Mouse (Mus musculus) hindbrain, postnatal 0 days (tissue): Measurements from ENCODE around the gene March6. TPM values are rescaled to one million over a fixed set of nuclear protein-coding genes. Genes with fewer than 3 reads are reported as not detected.

Source experiments
- ATAC-seq: fragments of 200-750 bp; cut with Nextera tagmentation; 2 replicates; pipeline ENCODE4 v1.8.0; 2017; ENCODE audit warnings: mild to moderate bottlenecking, moderate TSS enrichment, moderate library complexity
- DNase-seq: peaks from one replicate; pipeline ENCODE4 v3.0.0-alpha.2; 2015; ENCODE audit warnings: low spot score
- H3K27ac ChIP-seq: fragments of 300-500 bp; sonication (generic); 2 replicates; pipeline ENCODE4 v1.5.1; 2014; ENCODE audit warnings: mild to moderate bottlenecking
- H3K27me3 ChIP-seq: fragments of 300-500 bp; sonication (generic); 2 replicates; pipeline ENCODE4 v1.6.1; 2014; ENCODE audit warnings: low read length, mixed read lengths; ENCODE audit not compliant: insufficient read depth
- H3K36me3 ChIP-seq: fragments of 300-500 bp; sonication (generic); 2 replicates; pipeline ENCODE4 v1.6.1; 2014; ENCODE audit warnings: low read length, mixed read lengths; ENCODE audit not compliant: insufficient read depth
- H3K4me1 ChIP-seq: fragments of 300-500 bp; sonication (generic); 2 replicates; pipeline ENCODE4 v1.6.1; 2014; ENCODE audit warnings: antibody characterized with exemption, low read length, mixed read lengths; ENCODE audit not compliant: insufficient read depth
- H3K4me2 ChIP-seq: fragments of 300-500 bp; sonication (generic); 2 replicates; pipeline ENCODE4 v1.6.1; 2014; ENCODE audit warnings: low read depth, mild to moderate bottlenecking, low read length, moderate library complexity, mixed read lengths
- H3K4me3 ChIP-seq: fragments of 300-500 bp; sonication (generic); 2 replicates; pipeline ENCODE4 v1.5.1; 2014; ENCODE audit warnings: low read length
- H3K9ac ChIP-seq: fragments of 300-500 bp; sonication (generic); replicated peaks from 2 replicates; pipeline ENCODE4 v1.6.1; 2014; ENCODE audit warnings: mild to moderate bottlenecking, low read length, moderate library complexity, mixed read lengths
- H3K9me3 ChIP-seq: fragments of 300-500 bp; sonication (generic); 2 replicates; pipeline ENCODE4 v1.6.1; 2016; ENCODE audit warnings: low read length, mixed read lengths
- CTCF ChIP-seq: IDR thresholded peaks from 2 replicates; pipeline ENCODE4 v1.5.1; 2016; ENCODE audit warnings: antibody characterized with exemption, control low read depth, low read depth
- WGBS: fragments of 180-500 bp; shearing (Covaris S2); extraction: QIAGEN DNeasy Blood & Tissue Kit; methylation state at CpG from one replicate; pipeline ENCODE4 v1.1.7; 2014; 5-methylcytosine and 5-hydroxymethylcytosine counted together
- polyA plus RNA-seq: library from polyadenylated mRNA; unstranded; fragments of >200 nt; fragmentation: Nextera tagmentation; extraction: Ambion mirVana; gene quantifications from 2 replicates; pipeline ENCODE4 v1.2.1, GENCODE M21; 2015
- total RNA-seq: library from RNA; depleted of rRNA; stranded (reverse); fragments of >200 nt; gene quantifications from 2 replicates; pipeline ENCODE4 v1.2.3, GENCODE M21; 2014

March6 gene
- total and polyA plus RNA-seq, 2 experiments from 2014 or later, result 57.4 to 154 TPM

- 88% methylated on average over 2 of the region's 2 CpGs for WGBS
- no peaks in the 10 kb centered on the region; the same call in 1 of the 2 replicates for H3K4me1 ChIP-seq
- no peak overlapping the region for H3K4me2 ChIP-seq
- ATAC-seq (no peak), DNase-seq (no peak)
- TF ChIP-seq CTCF, result no peak
- H3K9ac ChIP-seq, result no peak overlapping the region
- no peaks in the 10 kb centered on the region for H3K9me3 ChIP-seq
- H3K4me3 ChIP-seq, result no peak overlapping the region
- H3K27me3 ChIP-seq, result no peaks in the 10 kb centered on the region
- no peaks in the 10 kb centered on the region for H3K36me3 ChIP-seq
- H3K27ac ChIP-seq, result no peak overlapping the region
These were observed 12.5 kb downstream of the March6 start for GRCm38 (mm10) chr15:31518371-31518770.

GRCm38 (mm10) chr15:31517186-31517585 lies 13.7 kb downstream of the March6 start:
- ATAC-seq, result no peak

GRCm38 (mm10) chr15:31511795-31512194 lies 19.1 kb downstream of the March6 start:
- ATAC-seq (no peak), DNase-seq (no peak)
- TF ChIP-seq CTCF, result no peak
- Histone ChIP-seq H3K27me3 (no peaks in the 10 kb centered on the region), H3K4me2 (no peak overlapping the region), H3K36me3 (no peaks in the 10 kb centered on the region), H3K27ac (no peak overlapping the region), H3K4me3 (no peak overlapping the region), H3K9ac (no peak overlapping the region), H3K4me1 (peaks cover 4% of the 10 kb centered on the region; the same call in 1 of the 2 replicates), H3K9me3 (no peaks in the 10 kb centered on the region)
- 79% methylated on average over 1 of the region's 1 CpGs for WGBS

More at GRCm38 (mm10) chr15:31517186-31517585, 13.7 kb downstream of the March6 start:
- Histone ChIP-seq H3K4me2 (no peak overlapping the region), H3K27ac (no peak overlapping the region), H3K9ac (no peak overlapping the region), H3K4me1 (no peaks in the 10 kb centered on the region; the same call in 1 of the 2 replicates), H3K9me3 (no peaks in the 10 kb centered on the region), H3K36me3 (no peaks in the 10 kb centered on the region), H3K4me3 (no peak overlapping the region), H3K27me3 (no peaks in the 10 kb centered on the region)
- DNase-seq, result no peak
- WGBS, result 90% methylated on average over 1 of the region's 1 CpGs
- TF ChIP-seq CTCF, result no peak

GRCm38 (mm10) chr15:31511406-31511771 lies 19.5 kb downstream of the March6 start:
- Histone ChIP-seq H3K36me3 (no peaks in the 10 kb centered on the region), H3K4me3 (no peak overlapping the region), H3K4me2 (no peak overlapping the region), H3K4me1 (peaks cover 4% of the 10 kb centered on the region; the same call in 1 of the 2 replicates), H3K27ac (no peak overlapping the region), H3K27me3 (no peaks in the 10 kb centered on the region), H3K9me3 (no peaks in the 10 kb centered on the region), H3K9ac (no peak overlapping the region)
- no peak for TF ChIP-seq CTCF
- ATAC-seq (no peak), DNase-seq (no peak)

- H3K36me3 ChIP-seq, result no peaks in the 10 kb centered on the region
- H3K4me2 ChIP-seq, result no peak overlapping the region
- ATAC-seq (no peak), DNase-seq (no peak)
- H3K9me3 ChIP-seq, result no peaks in the 10 kb centered on the region
- no peak overlapping the region for H3K9ac ChIP-seq
- no peaks in the 10 kb centered on the region for H3K27me3 ChIP-seq
- H3K4me1 ChIP-seq, result peaks cover 4% of the 10 kb centered on the region; the same call in 1 of the 2 replicates
- 59% methylated on average over 7 of the region's 7 CpGs for WGBS
- no peak overlapping the region for H3K4me3 ChIP-seq
- no peak for TF ChIP-seq CTCF
- H3K27ac ChIP-seq, result no peak overlapping the region
These were observed 20.1 kb downstream of the March6 start for GRCm38 (mm10) chr15:31510477-31511405.

GRCm38 (mm10) chr15:31505082-31505481 lies 25.8 kb downstream of the March6 start:
- Histone ChIP-seq H3K4me3 (no peak overlapping the region), H3K4me1 (no peaks in the 10 kb centered on the region), H3K36me3 (peaks cover 8% of the 10 kb centered on the region), H3K27ac (no peak overlapping the region), H3K9ac (no peak overlapping the region), H3K27me3 (no peaks in the 10 kb centered on the region), H3K9me3 (no peaks in the 10 kb centered on the region), H3K4me2 (no peak overlapping the region)
- no peak for ATAC-seq
- no peak for DNase-seq
- TF ChIP-seq CTCF, result no peak
- 82% methylated on average over 2 of the region's 2 CpGs for WGBS

GRCm38 (mm10) chr15:31503447-31503846 lies 27.4 kb downstream of the March6 start:
- Histone ChIP-seq H3K27me3 (no peaks in the 10 kb centered on the region), H3K27ac (no peak overlapping the region), H3K9ac (no peak overlapping the region), H3K36me3 (peaks cover 13% of the 10 kb centered on the region), H3K4me1 (no peaks in the 10 kb centered on the region), H3K9me3 (no peaks in the 10 kb centered on the region), H3K4me3 (no peak overlapping the region), H3K4me2 (no peak overlapping the region)
- DNase-seq (no peak), ATAC-seq (no peak)
- 78% methylated on average over 3 of the region's 3 CpGs for WGBS
- no peak for TF ChIP-seq CTCF
